Mouse (Mus musculus) MEL (cell line): ENCODE measurements at regions not wholly inside any gene's neighbourhood (a gene's known extent, or its start where the extent isn't known, plus 50 kb on each side); places are given as distances from the start of the nearest gene placed in this dataset.

ENCODE experiments used
- DNase-seq: peaks from one replicate; pipeline ENCODE4 v3.0.0; 2011; ENCODE audit warnings: low read depth, low spot score
- H3K27ac ChIP-seq: 2 replicates; pipeline ENCODE4 v1.5.1; 2012; ENCODE audit warnings: low read depth, mild to moderate bottlenecking, control low read depth, low read length, moderate library complexity; ENCODE audit not compliant: control insufficient read depth
- H3K27me3 ChIP-seq, 2 experiments: fragments of 150-350 bp in 1 of 2; sonication (generic) in 1 of 2; 2 replicates each; pipeline ENCODE4 v1.6.1; 2012; ENCODE audit warnings: low read length in 2 of 2, mild to moderate bottlenecking in 2 of 2, improper control_type of control experiment in 1 of 2, moderate library complexity in 1 of 2; ENCODE audit not compliant: insufficient read depth in 2 of 2, control insufficient read depth in 1 of 2
- H3K36me3 ChIP-seq, 2 experiments: 2 replicates each; pipeline ENCODE4 v1.6.1; 2012 to 2014; ENCODE audit warnings: low read length in 2 of 2, improper control_type of control experiment in 1 of 2, inconsistent platforms in 1 of 2, mild to moderate bottlenecking in 1 of 2; ENCODE audit not compliant: insufficient read depth in 2 of 2, control insufficient read depth in 1 of 2
- H3K4me1 ChIP-seq, 2 experiments: fragments of 150-350 bp in 1 of 2; sonication (generic) in 1 of 2; 2 replicates each; pipeline ENCODE4 v1.6.1; 2012; ENCODE audit warnings: low read length in 2 of 2, improper control_type of control experiment in 1 of 2, mild to moderate bottlenecking in 1 of 2; ENCODE audit not compliant: insufficient read depth in 2 of 2, control insufficient read depth in 1 of 2
- H3K4me3 ChIP-seq, 2 experiments: fragments of 150-350 bp in 1 of 2; sonication (generic) in 1 of 2; 2 replicates each; pipeline ENCODE4 v1.5.1; 2012; ENCODE audit warnings: low read depth in 2 of 2, low read length in 2 of 2, mild to moderate bottlenecking in 2 of 2, moderate library complexity in 2 of 2, control low read depth in 1 of 2, improper control_type of control experiment in 1 of 2; ENCODE audit not compliant: control insufficient read depth in 1 of 2, insufficient read depth in 1 of 2
- H3K79me2 ChIP-seq: 2 replicates; pipeline ENCODE4 v1.6.1; 2012; ENCODE audit warnings: mild to moderate bottlenecking, low read length, moderate library complexity; ENCODE audit not compliant: control insufficient read depth, poor library complexity, insufficient read depth
- H3K9ac ChIP-seq: 2 replicates; pipeline ENCODE4 v1.6.1; 2012; ENCODE audit warnings: low read depth, mild to moderate bottlenecking, control low read depth, low read length, moderate library complexity; ENCODE audit not compliant: control insufficient read depth, poor library complexity, severe bottlenecking
- H3K9me3 ChIP-seq: fragments of 150-350 bp; sonication (generic); replicated peaks from 2 replicates; pipeline ENCODE4 v1.6.1; 2012; ENCODE audit warnings: mild to moderate bottlenecking, low read length, improper control_type of control experiment, moderate library complexity; ENCODE audit not compliant: insufficient read depth
- BHLHE40 ChIP-seq: IDR thresholded peaks from 2 replicates; pipeline ENCODE4 v1.6.1; 2012; ENCODE audit warnings: low read depth, mild to moderate bottlenecking, inconsistent platforms, low read length, improper control_type of control experiment, borderline replicate concordance
- CHD1 ChIP-seq: IDR thresholded peaks from 2 replicates; pipeline ENCODE4 v1.6.1; 2012; ENCODE audit warnings: low read depth, mild to moderate bottlenecking, inconsistent platforms, low read length, improper control_type of control experiment
- ELF1 ChIP-seq: IDR thresholded peaks from 2 replicates; pipeline ENCODE4 v1.6.1; 2014; ENCODE audit warnings: low read depth, mild to moderate bottlenecking, inconsistent platforms, low read length, improper control_type of control experiment, moderate library complexity
- GABPA ChIP-seq: IDR thresholded peaks from 2 replicates; pipeline ENCODE4 v1.6.1; 2012; ENCODE audit warnings: low read depth, mild to moderate bottlenecking, inconsistent platforms, low read length, improper control_type of control experiment, moderate library complexity
- GATA1 ChIP-seq: IDR thresholded peaks from 2 replicates; pipeline ENCODE4 v1.6.1; 2011; ENCODE audit warnings: low read depth, low read length, improper control_type of control experiment
- HCFC1 ChIP-seq: IDR thresholded peaks from 2 replicates; pipeline ENCODE4 v1.6.1; 2012; ENCODE audit warnings: low read depth, mild to moderate bottlenecking, inconsistent platforms, low read length, improper control_type of control experiment, moderate library complexity
- JUND ChIP-seq: IDR thresholded peaks from 2 replicates; pipeline ENCODE4 v1.6.1; 2011; ENCODE audit warnings: low read depth, mild to moderate bottlenecking, improper control_type of control experiment, low read length
- KAT2A ChIP-seq: conservative IDR thresholded peaks from 2 replicates; pipeline ENCODE4 v1.6.1; 2012; ENCODE audit warnings: low read depth, low read length, improper control_type of control experiment, inconsistent platforms
- MAFK ChIP-seq: IDR thresholded peaks from 2 replicates; pipeline ENCODE4 v1.6.1; 2011; ENCODE audit warnings: low read depth, mild to moderate bottlenecking, low read length, improper control_type of control experiment, borderline replicate concordance
- MEF2A ChIP-seq: IDR thresholded peaks from 2 replicates; pipeline ENCODE4 v1.6.1; 2014; ENCODE audit warnings: low read depth, mild to moderate bottlenecking, inconsistent platforms, low read length, improper control_type of control experiment; ENCODE audit not compliant: poor library complexity, insufficient replicate concordance, severe bottlenecking; ENCODE audit errors: extremely low read depth
- MXI1 ChIP-seq: IDR thresholded peaks from 2 replicates; pipeline ENCODE4 v1.6.1; 2011; ENCODE audit warnings: mild to moderate bottlenecking, low read depth, low read length, improper control_type of control experiment
- MYB ChIP-seq: IDR thresholded peaks from 2 replicates; pipeline ENCODE4 v1.6.1; 2011; ENCODE audit warnings: mild to moderate bottlenecking, low read depth, low read length, improper control_type of control experiment
- MYC ChIP-seq: IDR thresholded peaks from 2 replicates; pipeline ENCODE4 v1.6.1; 2011; ENCODE audit warnings: low read depth, mild to moderate bottlenecking, low read length, improper control_type of control experiment, moderate library complexity
- POLR2AphosphoS5 ChIP-seq: IDR thresholded peaks from 2 replicates; pipeline ENCODE4 v1.6.1; 2012; ENCODE audit warnings: low read depth, borderline replicate concordance, mild to moderate bottlenecking, inconsistent platforms, low read length, moderate library complexity, mixed read lengths
- RAD21 ChIP-seq: IDR thresholded peaks from 2 replicates; pipeline ENCODE4 v1.6.1; 2011; ENCODE audit warnings: mild to moderate bottlenecking, low read depth, low read length, improper control_type of control experiment
- RCOR1 ChIP-seq: IDR thresholded peaks from 2 replicates; pipeline ENCODE4 v1.6.1; 2012; ENCODE audit warnings: low read depth, mild to moderate bottlenecking, inconsistent platforms, low read length, improper control_type of control experiment
- SIN3A ChIP-seq: IDR thresholded peaks from 2 replicates; pipeline ENCODE4 v1.6.1; 2012; ENCODE audit warnings: low read length, improper control_type of control experiment, inconsistent platforms
- SMC3 ChIP-seq: IDR thresholded peaks from 2 replicates; pipeline ENCODE4 v1.6.1; 2011; ENCODE audit warnings: low read depth, low read length, improper control_type of control experiment
- TAL1 ChIP-seq: IDR thresholded peaks from 2 replicates; pipeline ENCODE4 v1.6.1; 2012; ENCODE audit warnings: mild to moderate bottlenecking, inconsistent platforms, low read length, moderate library complexity, mixed read lengths
- TBP ChIP-seq: IDR thresholded peaks from 2 replicates; pipeline ENCODE4 v1.8.0; 2011; ENCODE audit warnings: low read depth, low read length, improper control_type of control experiment
- UBTF ChIP-seq: IDR thresholded peaks from 2 replicates; pipeline ENCODE4 v1.6.1; 2012; ENCODE audit warnings: low read depth, mild to moderate bottlenecking, inconsistent platforms, low read length, improper control_type of control experiment, moderate library complexity, borderline replicate concordance; ENCODE audit not compliant: insufficient read depth
- ZC3H11A ChIP-seq: IDR thresholded peaks from 2 replicates; pipeline ENCODE4 v1.6.1; 2012; ENCODE audit warnings: low read depth, mild to moderate bottlenecking, inconsistent platforms, low read length, improper control_type of control experiment
- ZKSCAN1 ChIP-seq: IDR thresholded peaks from 2 replicates; pipeline ENCODE4 v1.6.1; 2012; ENCODE audit warnings: low read depth, mild to moderate bottlenecking, inconsistent platforms, low read length, improper control_type of control experiment, moderate library complexity
- ZMIZ1 ChIP-seq: IDR thresholded peaks from 2 replicates; pipeline ENCODE4 v1.6.1; 2012; ENCODE audit warnings: low read depth, mild to moderate bottlenecking, inconsistent platforms, low read length, improper control_type of control experiment, moderate library complexity

- Histone ChIP-seq H3K27me3 (no peaks in the 10 kb centered on the region), H3K9me3 (no peaks in the 10 kb centered on the region), H3K36me3 (no peaks in the 10 kb centered on the region), H3K79me2 (no peaks in the 10 kb centered on the region), H3K4me1 (no peaks in the 10 kb centered on the region), H3K27ac (no peak overlapping the region), H3K9ac (no peak overlapping the region), H3K4me3 (no peak overlapping the region)
- no peak for DNase-seq
- no peak for TF ChIP-seq CHD1
- TF ChIP-seq BHLHE40: no peak
- no peak for TF ChIP-seq MXI1
- no peak for TF ChIP-seq SIN3A
- no peak for TF ChIP-seq ZKSCAN1
- no peak for TF ChIP-seq MEF2A
- TF ChIP-seq MYB: no peak
- no peak for TF ChIP-seq ELF1
- TF ChIP-seq KAT2A: no peak
- no peak for TF ChIP-seq TAL1
- no peak for TF ChIP-seq GATA1
- TF ChIP-seq MAFK: no peak
These were observed 215.7 kb upstream of the Epha5 start for GRCm38 (mm10) chr5:84632851-84633250.

- H3K27me3 ChIP-seq: no peaks in the 10 kb centered on the region
- no peaks in the 10 kb centered on the region for H3K36me3 ChIP-seq
- H3K4me1 ChIP-seq: no peaks in the 10 kb centered on the region
- H3K9ac ChIP-seq: no peak overlapping the region
- no peak for DNase-seq
- no peak overlapping the region for H3K4me3 ChIP-seq
- no peaks in the 10 kb centered on the region for H3K79me2 ChIP-seq
- H3K27ac ChIP-seq: no peak overlapping the region
- TF ChIP-seq GABPA (no peak), POLR2AphosphoS5 (no peak), UBTF (no peak), MAFK (no peak)
- TF ChIP-seq, all 39 proteins: peak for 0
- H3K9me3 ChIP-seq: no peaks in the 10 kb centered on the region
These were observed 201.0 kb upstream of the Epha5 start for GRCm38 (mm10) chr5:84618194-84618593.

- no peaks in the 10 kb centered on the region for H3K27me3 ChIP-seq
- no peaks in the 10 kb centered on the region for H3K79me2 ChIP-seq
- no peak overlapping the region for H3K27ac ChIP-seq
- DNase-seq: peak; percentile 10
- no peaks in the 10 kb centered on the region for H3K4me1 ChIP-seq
- H3K36me3 ChIP-seq: no peaks in the 10 kb centered on the region
- no peaks in the 10 kb centered on the region for H3K9me3 ChIP-seq
- H3K9ac ChIP-seq: no peak overlapping the region
- TF ChIP-seq MYC (no peak), SMC3 (no peak), TBP (no peak), ZMIZ1 (no peak), JUND (no peak), RAD21 (no peak), CHD1 (no peak), HCFC1 (no peak), RCOR1 (no peak), ELF1 (no peak), ZC3H11A (no peak)
- TF ChIP-seq, all 39 proteins: peak for 0
- H3K4me3 ChIP-seq: no peak overlapping the region
These were observed 191.5 kb upstream of the Epha5 start for GRCm38 (mm10) chr5:84608683-84609082.
